In genomic region chr7:141524760-141525579, GRCm38 (mm10) we compare ENCODE assay signal across 7 mouse cellular contexts. TPM values are rescaled to one million over a fixed set of nuclear protein-coding genes. Genes with fewer than 3 reads are reported as not detected.
A peak's percentile ranks its signal among the peaks of the same experiment; 100 is the strongest.
DNase-seq lines count a peak whose midpoint lies in the region; ATAC-seq and TF ChIP-seq lines count a peak whose summit lies in the region.

No protein-coding gene starts in this region.

- ATAC-seq in common myeloid progenitor, adult 5-6 weeks (replicated peaks; ENCODE audit: low read depth, poor library complexity, severe bottlenecking): peak; percentile 98
- peak; percentile 74 for ATAC-seq in intestine, embryonic 14.5 days (replicated peaks; ENCODE audit: low FRiP score, low TSS enrichment, low read depth)

- no peak overlapping the region for H3K4me2 ChIP-seq in intestine, embryonic 14.5 days (ENCODE audit: low read length)

- peaks cover 16% of the 10 kb centered on the region; the same call in 1 of the 2 replicates for H3K36me3 ChIP-seq in intestine, embryonic 14.5 days (ENCODE audit: control insufficient read depth, insufficient read depth, low read length)
- H3K36me3 ChIP-seq in midbrain, embryonic 10.5 days: peaks cover 37% of the 10 kb centered on the region

- H3K9me3 ChIP-seq in intestine, embryonic 14.5 days (ENCODE audit: control insufficient read depth, low read length): no peaks in the 10 kb centered on the region
- no peaks in the 10 kb centered on the region for H3K9me3 ChIP-seq in midbrain, embryonic 10.5 days (replicated peaks)

- no peaks in the 10 kb centered on the region for H3K27me3 ChIP-seq in intestine, embryonic 14.5 days (replicated peaks; ENCODE audit: control insufficient read depth, insufficient read depth, low read length)
- no peaks in the 10 kb centered on the region for H3K27me3 ChIP-seq in midbrain, embryonic 10.5 days (ENCODE audit: low read depth, poor library complexity, severe bottlenecking)

- WGBS in intestine, embryonic 14.5 days: 47% methylated on average over 6 of the region's 6 CpGs
- WGBS in midbrain, embryonic 10.5 days: 64% methylated on average over 6 of the region's 6 CpGs

- no peak overlapping the region for H3K9ac ChIP-seq in intestine, embryonic 14.5 days (ENCODE audit: low read length)

- peak; percentile 66 to 72 for DNase-seq in adrenal gland, adult 18-20 months (ENCODE audit: low spot score in 2 of 2)
- peak; percentile 77 for DNase-seq in gastrocnemius, adult 2 months
- peak; percentile 87 for DNase-seq in intestine, embryonic 14.5 days (ENCODE audit: low spot score)
- DNase-seq in left cerebral cortex, postnatal 14 days (ENCODE audit: low spot score in 2 of 2): peak; percentile 84 to 90
- peak; percentile 70 for DNase-seq in midbrain, embryonic 10.5 days (ENCODE audit: low spot score)
- peak; percentile 31 to 47 for DNase-seq in right cerebral cortex, postnatal 36 days (ENCODE audit: low spot score in 2 of 2)

- H3K4me3 ChIP-seq in gastrocnemius, adult 2 months: no peak overlapping the region
- no peak overlapping the region for H3K4me3 ChIP-seq in intestine, embryonic 14.5 days (ENCODE audit: low read depth, low read length)
- no peak overlapping the region for H3K4me3 ChIP-seq in midbrain, embryonic 10.5 days

- peak; percentile 95 for TF ChIP-seq CTCF in gastrocnemius, adult 2 months (IDR thresholded peaks at IDR 0.05)

- H3K4me1 ChIP-seq in intestine, embryonic 14.5 days (replicated peaks; ENCODE audit: control insufficient read depth, insufficient read depth, low read length): no peaks in the 10 kb centered on the region
- H3K4me1 ChIP-seq in midbrain, embryonic 10.5 days: no peaks in the 10 kb centered on the region

- H3K27ac ChIP-seq in gastrocnemius, adult 2 months: no peak overlapping the region
- no peak overlapping the region for H3K27ac ChIP-seq in intestine, embryonic 14.5 days (ENCODE audit: low read depth)
- no peak overlapping the region for H3K27ac ChIP-seq in midbrain, embryonic 10.5 days (replicated peaks)

- intact Hi-C loops in gastrocnemius, adult 2 months (cut with DNase I): loop anchor here (1.0 to 5.0 kb wide), 3 partner anchors 45 to 142 kb away; no protein-coding TSS in a partner anchor
- intact Hi-C loops in left cerebral cortex, postnatal 14 days (cut with DNase I): loop anchor here (2.0 kb wide), 2 partner anchors 44 to 116 kb away; no protein-coding TSS in a partner anchor

RNA-seq across cellular contexts. Expression of gene Chid1, which starts 14.7 kb away (rescaled TPM):
- 10 to 100 TPM; 54.5 to 59.0 TPM for total RNA-seq in adrenal gland, adult 18-20 months (2021)
- 25.4 and 27.5 TPM in 2 replicates for total RNA-seq in common myeloid progenitor, adult 5-6 weeks (2017)
- 10 to 100 TPM; 11.5 to 21.6 TPM for total RNA-seq in gastrocnemius, adult 2 months (2021)
- 39.0 and 42.1 TPM in 2 replicates for polyA plus RNA-seq in intestine, embryonic 14.5 days (2014; fragmentation: Nextera tagmentation; extraction: Ambion mirVana)
- 10 to 100 TPM; 72.0 to 73.5 TPM for total RNA-seq in left cerebral cortex, postnatal 14 days (2021)
- polyA plus RNA-seq in midbrain, embryonic 10.5 days (2016; fragmentation: Nextera tagmentation; extraction: Ambion mirVana): 25.0 and 29.4 TPM in 2 replicates

RNA-seq across cellular contexts. Expression of gene Ap2a2, which starts 37.0 kb away (rescaled TPM):
- 10 to 100 TPM; 56.4 to 83.8 TPM for total RNA-seq in adrenal gland, adult 18-20 months (2021)
- total RNA-seq in common myeloid progenitor, adult 5-6 weeks (2017): 26.6 and 27.8 TPM in 2 replicates
- 10 to 100 TPM; 52.2 to 52.9 TPM for total RNA-seq in gastrocnemius, adult 2 months (2021)
- polyA plus RNA-seq in intestine, embryonic 14.5 days (2014; fragmentation: Nextera tagmentation; extraction: Ambion mirVana): 70.0 and 77.7 TPM in 2 replicates
- total RNA-seq in left cerebral cortex, postnatal 14 days (2021): 100 to 1,000 TPM; 230 to 231 TPM
- 104 and 112 TPM in 2 replicates for polyA plus RNA-seq in midbrain, embryonic 10.5 days (2016; fragmentation: Nextera tagmentation; extraction: Ambion mirVana)

RNA-seq across cellular contexts. Expression of gene Tspan4, which starts 49.9 kb away (rescaled TPM):
- 10 to 100 TPM; 49.6 to 61.3 TPM for total RNA-seq in adrenal gland, adult 18-20 months (2021)
- 50.3 and 53.3 TPM in 2 replicates for total RNA-seq in common myeloid progenitor, adult 5-6 weeks (2017)
- 1 to 10 TPM; 7.6 to 8.2 TPM for total RNA-seq in gastrocnemius, adult 2 months (2021)
- polyA plus RNA-seq in intestine, embryonic 14.5 days (2014; fragmentation: Nextera tagmentation; extraction: Ambion mirVana): 75.1 and 83.9 TPM in 2 replicates
- total RNA-seq in left cerebral cortex, postnatal 14 days (2021): 10 to 100 TPM; 23.2 to 23.7 TPM
- 33.3 and 38.7 TPM in 2 replicates for polyA plus RNA-seq in midbrain, embryonic 10.5 days (2016; fragmentation: Nextera tagmentation; extraction: Ambion mirVana)

RNA-seq across cellular contexts. Expression of gene Polr2l, which starts 50.0 kb away (rescaled TPM):
- 100 to 1,000 TPM; 104 to 114 TPM for total RNA-seq in adrenal gland, adult 18-20 months (2021)
- total RNA-seq in common myeloid progenitor, adult 5-6 weeks (2017): 44.5 and 47.0 TPM in 2 replicates
- total RNA-seq in gastrocnemius, adult 2 months (2021): 10 to 100 TPM; 55.5 to 58.8 TPM
- 67.7 and 73.4 TPM in 2 replicates for polyA plus RNA-seq in intestine, embryonic 14.5 days (2014; fragmentation: Nextera tagmentation; extraction: Ambion mirVana)
- total RNA-seq in left cerebral cortex, postnatal 14 days (2021): 10 to 100 TPM; 43.8 to 44.4 TPM
- polyA plus RNA-seq in midbrain, embryonic 10.5 days (2016; fragmentation: Nextera tagmentation; extraction: Ambion mirVana): 82.1 and 85.0 TPM in 2 replicates

RNA-seq across cellular contexts. Expression of gene Cd151, which starts 57.8 kb away (rescaled TPM):
- total RNA-seq in adrenal gland, adult 18-20 months (2021): 100 to 1,000 TPM; 317 to 379 TPM
- total RNA-seq in common myeloid progenitor, adult 5-6 weeks (2017): 31.4 and 32.9 TPM in 2 replicates
- 10 to 100 TPM; 83.2 to 90.2 TPM for total RNA-seq in gastrocnemius, adult 2 months (2021)
- polyA plus RNA-seq in intestine, embryonic 14.5 days (2014; fragmentation: Nextera tagmentation; extraction: Ambion mirVana): 73.4 and 73.5 TPM in 2 replicates
- total RNA-seq in left cerebral cortex, postnatal 14 days (2021): 10 to 100 TPM; 27.5 to 33.8 TPM
- polyA plus RNA-seq in midbrain, embryonic 10.5 days (2016; fragmentation: Nextera tagmentation; extraction: Ambion mirVana): 17.3 and 17.6 TPM in 2 replicates
